Mouse (Mus musculus): Measurements from ENCODE around the gene Trim3. TPM values are rescaled to one million over a fixed set of nuclear protein-coding genes. Genes with fewer than 3 reads are reported as not detected.

The Trim3 gene
- total and polyA plus RNA-seq, 3 experiments, result 2.2 to 4.7 (median 3.5) TPM

- Histone ChIP-seq H3K27me3 (replicated peaks) (no peaks in the 10 kb centered on the region), H3K4me2 (ENCODE audit: insufficient read depth, low read depth, poor library complexity, severe bottlenecking) (no peak overlapping the region), H3K4me1 (ENCODE audit: control insufficient read depth in 1 of 2, insufficient read depth in 2 of 2) (peaks cover 0 to 3% of the 10 kb centered on the region in 2 experiments; a peak in 1 of 4 replicates), H3K4me3 (replicated peaks in 1 of 3; ENCODE audit: low read depth in 2 of 3, low read length in 2 of 3, poor library complexity in 1 of 3) (no peak overlapping the region), H3K9me3 (replicated peaks; ENCODE audit: low read length) (no peaks in the 10 kb centered on the region), H3K79me2 (replicated peaks; ENCODE audit: control insufficient read depth, extremely low read depth, insufficient read depth, poor library complexity, severe bottlenecking) (no peaks in the 10 kb centered on the region), H3K9ac (ENCODE audit: insufficient read depth, low read depth) (no peak overlapping the region), H3K36me3 (replicated peaks in 1 of 2; ENCODE audit: control insufficient read depth in 1 of 2, insufficient read depth in 1 of 2, low read length in 1 of 2) (peaks cover 6 to 19% of the 10 kb centered on the region in 2 experiments), H3K27ac (ENCODE audit: insufficient read depth, low read depth) (no peak overlapping the region)
- no peak for DNase-seq (ENCODE audit: extremely low read depth)
- dilution Hi-C loops (cut with MboI; ENCODE audit: extremely low pct_ligation_motif_present, extremely low pct_unique_long_range_greater_than_20kb, low sequenced_read_pairs), result no loop called here
- TF ChIP-seq CTCF (conservative IDR thresholded peaks at IDR 0.05 in 1 of 2, IDR thresholded peaks at IDR 0.05 in 1 of 2; ENCODE audit: low read depth in 2 of 2, low read length in 2 of 2) (no peak), POLR2AphosphoS2 (IDR thresholded peaks at IDR 0.05; ENCODE audit: low read depth, low read length) (no peak), ELF1 (IDR thresholded peaks at IDR 0.05; ENCODE audit: low read depth, low read length) (no peak), SIN3A (IDR thresholded peaks at IDR 0.05; ENCODE audit: low read length) (no peak), RCOR1 (conservative IDR thresholded peaks at IDR 0.05; ENCODE audit: low read depth, low read length) (no peak), MXI1 (IDR thresholded peaks at IDR 0.05; ENCODE audit: low read depth, low read length) (no peak), ETS1 (conservative IDR thresholded peaks at IDR 0.05; ENCODE audit: low read depth, low read length) (no peak), MAX (IDR thresholded peaks at IDR 0.05; ENCODE audit: low read length) (no peak), ZNF384 (IDR thresholded peaks at IDR 0.05; ENCODE audit: low read depth, low read length) (no peak), TCF12 (IDR thresholded peaks at IDR 0.05; ENCODE audit: low read depth, low read length) (no peak), CHD1 (IDR thresholded peaks at IDR 0.05; ENCODE audit: low read depth, low read length) (no peak), BHLHE40 (IDR thresholded peaks at IDR 0.05; ENCODE audit: low read depth, low read length) (no peak), USF1 (IDR thresholded peaks at IDR 0.05; ENCODE audit: low read depth, low read length) (no peak), CHD2 (IDR thresholded peaks at IDR 0.05; ENCODE audit: low read length) (no peak), TBP (conservative IDR thresholded peaks at IDR 0.05; ENCODE audit: low read depth, low read length) (no peak), UBTF (IDR thresholded peaks at IDR 0.05; ENCODE audit: low read depth, low read length) (no peak), HCFC1 (IDR thresholded peaks at IDR 0.05; ENCODE audit: low read depth, low read length) (no peak), POLR2A (IDR thresholded peaks at IDR 0.05; ENCODE audit: low read depth, low read length) (no peak), JUND (conservative IDR thresholded peaks at IDR 0.05; ENCODE audit: low read depth, low read length) (no peak), PAX5 (IDR thresholded peaks at IDR 0.05; ENCODE audit: low read length) (no peak)
- in situ Hi-C loops (cut with MboI; ENCODE audit: low pct_ligation_motif_present, low pct_unique_long_range_greater_than_20kb, low sequenced_read_pairs), result no loop called here
Measured at GRCm38 (mm10) chr7:105562317-105562716, 71.1 kb downstream of the Trim3 start.

GRCm38 (mm10) chr7:105559016-105559415 is 74.4 kb downstream of the Trim3 start:
- dilution Hi-C loops (cut with MboI; ENCODE audit: extremely low pct_ligation_motif_present, extremely low pct_unique_long_range_greater_than_20kb, low sequenced_read_pairs), result no loop called here
- peaks cover 9 to 16% of the 10 kb centered on the region in 2 experiments for H3K4me1 ChIP-seq (ENCODE audit: control insufficient read depth in 1 of 2, insufficient read depth in 2 of 2)

More at GRCm38 (mm10) chr7:105559016-105559415, 74.4 kb downstream of the Trim3 start:
- Histone ChIP-seq H3K4me2 (ENCODE audit: insufficient read depth, low read depth, poor library complexity, severe bottlenecking) (no peak overlapping the region), H3K27me3 (replicated peaks) (no peaks in the 10 kb centered on the region), H3K4me3 (replicated peaks in 1 of 3; ENCODE audit: low read depth in 2 of 3, low read length in 2 of 3, poor library complexity in 1 of 3) (no peak overlapping the region), H3K27ac (ENCODE audit: insufficient read depth, low read depth) (no peak overlapping the region), H3K79me2 (replicated peaks; ENCODE audit: control insufficient read depth, extremely low read depth, insufficient read depth, poor library complexity, severe bottlenecking) (no peaks in the 10 kb centered on the region), H3K9me3 (replicated peaks; ENCODE audit: low read length) (no peaks in the 10 kb centered on the region), H3K9ac (ENCODE audit: insufficient read depth, low read depth) (no peak overlapping the region), H3K36me3 (replicated peaks in 1 of 2; ENCODE audit: control insufficient read depth in 1 of 2, insufficient read depth in 1 of 2, low read length in 1 of 2) (peaks cover 11 to 33% of the 10 kb centered on the region in 2 experiments)
- TF ChIP-seq NRF1 (IDR thresholded peaks at IDR 0.05; ENCODE audit: low read depth, low read length) (no peak), HCFC1 (IDR thresholded peaks at IDR 0.05; ENCODE audit: low read depth, low read length) (no peak), GABPA (IDR thresholded peaks at IDR 0.05; ENCODE audit: insufficient replicate concordance, low read depth, low read length) (no peak), JUN (IDR thresholded peaks at IDR 0.05; ENCODE audit: insufficient read depth, low read depth, low read length) (no peak), MAFK (IDR thresholded peaks at IDR 0.05; ENCODE audit: insufficient replicate concordance, low read length) (no peak), POLR2A (IDR thresholded peaks at IDR 0.05; ENCODE audit: low read depth, low read length) (no peak), ZKSCAN1 (IDR thresholded peaks at IDR 0.05; ENCODE audit: borderline replicate concordance, low read depth, low read length) (no peak), UBTF (IDR thresholded peaks at IDR 0.05; ENCODE audit: low read depth, low read length) (no peak), USF2 (conservative IDR thresholded peaks at IDR 0.05; ENCODE audit: low read depth, low read length) (no peak), USF1 (IDR thresholded peaks at IDR 0.05; ENCODE audit: low read depth, low read length) (no peak), CTCF (conservative IDR thresholded peaks at IDR 0.05 in 1 of 2, IDR thresholded peaks at IDR 0.05 in 1 of 2; ENCODE audit: low read depth in 2 of 2, low read length in 2 of 2) (no peak), MAX (IDR thresholded peaks at IDR 0.05; ENCODE audit: low read length) (no peak), SMC3 (IDR thresholded peaks at IDR 0.05; ENCODE audit: low read depth, low read length) (no peak), RAD21 (IDR thresholded peaks at IDR 0.05; ENCODE audit: low read depth, low read length) (no peak)
- DNase-seq (ENCODE audit: extremely low read depth), result no peak
- in situ Hi-C loops (cut with MboI; ENCODE audit: low pct_ligation_motif_present, low pct_unique_long_range_greater_than_20kb, low sequenced_read_pairs), result no loop called here
